In the genomic region with DNA sequence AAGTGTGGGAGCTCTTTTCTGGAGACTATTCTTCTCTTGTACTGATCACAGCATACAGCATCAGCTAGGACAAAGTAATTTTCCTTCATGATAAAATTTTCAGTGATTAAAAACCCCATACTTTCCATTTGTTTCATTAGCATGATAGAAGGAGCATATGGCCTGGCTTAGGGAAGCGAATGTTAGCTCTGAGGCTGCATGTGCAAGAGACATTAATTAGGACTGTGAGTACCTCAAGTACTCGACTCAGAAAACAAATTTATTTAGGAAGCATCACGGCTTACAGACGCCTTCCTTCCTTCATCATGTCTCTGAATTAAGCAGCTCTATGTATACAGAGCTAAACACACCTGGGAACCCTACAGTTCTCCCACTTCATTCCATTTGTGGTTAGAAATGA, we compare ENCODE assay signal across 12 mouse cellular contexts.
"Had no signal": no experiment of that assay in that cellular context is flagged by ENCODE, and none has a peak within 500 bp of the region (broad histone marks: within the 10 kb centered on the region; RNA-seq: fewer than 3 reads in every experiment).

No protein-coding gene starts in this region.

- H3K36me3 ChIP-seq: limb, embryonic 13.5 days; midbrain, embryonic 13.5 days; neural tube, embryonic 15.5 days had no signal

- ATAC-seq: midbrain, embryonic 13.5 days had no signal

- H3K4me2 ChIP-seq: limb, embryonic 13.5 days; midbrain, embryonic 13.5 days; neural tube, embryonic 15.5 days had no signal

- DNase-seq: kidney, adult 11 months; kidney, postnatal 36 days; left cerebral cortex, postnatal 4 days; lung, adult 18-20 months; thymus, postnatal 4 days had no signal

- H3K27me3 ChIP-seq: limb, embryonic 13.5 days; midbrain, embryonic 13.5 days; neural tube, embryonic 15.5 days had no signal

- H3K4me3 ChIP-seq: limb, embryonic 13.5 days; midbrain, embryonic 13.5 days; myocyte; neural tube, embryonic 15.5 days had no signal

- H3K9ac ChIP-seq: limb, embryonic 13.5 days; liver, embryonic 14.5 days; midbrain, embryonic 13.5 days; neural tube, embryonic 15.5 days had no signal

- H3K9me3 ChIP-seq: limb, embryonic 13.5 days; midbrain, embryonic 13.5 days; neural tube, embryonic 15.5 days had no signal

- H3K27ac ChIP-seq: kidney, postnatal 0 days; limb, embryonic 13.5 days; liver, embryonic 14.5 days; midbrain, embryonic 13.5 days; neural tube, embryonic 15.5 days; stomach, postnatal 0 days had no signal
